Mouse (Mus musculus) heart, adult 9 months (tissue): Measurements from ENCODE around the gene Olfr1417.
"Not testable (repeated sequence)": the region's sequence is repeated elsewhere in the genome, so short reads cannot be mapped to it uniquely, and the experiment has no call there.

ENCODE experiments used
- DNase-seq, 2 experiments: peaks; one replicate each; pipeline ENCODE4 v3.0.0; 2022; ENCODE audit warnings: low spot score in 2 of 2

Olfr1417 gene

GRCm38 (mm10) chr19:11839119-11839518, at the start of gene Olfr1417:
Gene Olfr1417, minus strand, starts transcription at chr19:11839219.
- no peak for DNase-seq

DNA sequence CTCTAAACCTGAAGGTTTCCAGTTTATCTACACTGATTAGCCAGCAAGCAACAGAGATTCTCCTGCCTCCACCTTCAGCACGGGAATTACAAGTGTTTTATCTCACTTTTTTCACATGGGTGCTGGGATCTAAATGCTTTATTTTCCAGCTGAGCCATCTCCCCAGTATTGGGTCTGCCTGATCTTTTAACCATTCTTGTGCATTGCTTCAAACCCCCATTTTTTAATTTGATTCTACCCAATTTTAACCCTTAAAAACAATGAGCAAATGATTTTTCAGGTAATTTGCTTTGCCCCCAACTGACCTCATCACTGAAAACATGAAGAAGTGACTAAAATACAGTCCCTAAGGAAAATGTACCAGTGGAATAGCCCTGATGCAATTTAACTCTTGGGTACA, 47.2 kb upstream of the Olfr1417 start, which contains the start of gene Olfr1420:
Gene Olfr1420 (plus strand): TSS at position 301 of the 400 bp plus-strand sequence.
- no peak for DNase-seq

DNA sequence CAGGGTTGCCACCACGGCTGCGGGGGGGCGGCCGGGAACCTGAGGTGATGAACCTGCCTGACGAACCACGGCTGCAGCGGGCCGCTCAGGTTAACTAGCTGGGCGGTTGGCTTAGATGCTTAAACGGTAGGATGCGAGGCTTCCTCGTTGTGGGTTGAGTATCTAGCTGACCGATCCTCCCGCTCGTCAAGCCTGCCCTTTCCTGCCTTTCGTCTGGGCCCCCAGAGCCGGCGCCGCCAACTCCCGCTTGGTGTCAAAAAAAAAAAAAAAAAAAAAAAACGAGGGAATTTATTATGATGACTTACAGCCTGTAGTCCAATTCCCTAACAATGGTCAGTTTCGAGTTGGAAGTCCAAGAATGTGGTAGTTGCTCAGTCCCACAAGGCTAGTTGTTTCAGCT, 39.4 kb upstream of the Olfr1417 start:
- DNase-seq: not testable (repeated sequence)

DNA sequence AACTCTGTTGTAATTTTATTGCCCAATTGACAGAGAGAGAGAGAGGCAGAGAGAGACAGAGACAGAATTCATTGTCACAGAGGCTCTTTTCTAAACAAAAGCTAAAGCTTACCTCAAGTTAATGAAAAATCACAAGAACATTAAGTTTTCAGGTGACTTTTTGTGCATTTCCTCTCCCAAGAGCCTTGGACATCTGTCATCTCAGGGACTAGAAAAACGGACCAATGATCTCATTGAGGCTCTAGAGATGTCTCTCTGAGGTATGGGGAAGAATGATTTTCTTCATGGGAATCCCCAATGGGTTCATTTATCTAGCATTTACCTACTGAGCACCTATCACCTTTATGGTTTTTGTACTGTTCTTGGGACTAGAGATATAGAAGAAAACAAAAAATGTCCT, 36.0 kb upstream of the Olfr1417 start, which contains the start of gene Olfr1419:
Gene Olfr1419 (minus strand): TSS at position 101 of the 400 bp plus-strand sequence.
- DNase-seq: no peak

DNA sequence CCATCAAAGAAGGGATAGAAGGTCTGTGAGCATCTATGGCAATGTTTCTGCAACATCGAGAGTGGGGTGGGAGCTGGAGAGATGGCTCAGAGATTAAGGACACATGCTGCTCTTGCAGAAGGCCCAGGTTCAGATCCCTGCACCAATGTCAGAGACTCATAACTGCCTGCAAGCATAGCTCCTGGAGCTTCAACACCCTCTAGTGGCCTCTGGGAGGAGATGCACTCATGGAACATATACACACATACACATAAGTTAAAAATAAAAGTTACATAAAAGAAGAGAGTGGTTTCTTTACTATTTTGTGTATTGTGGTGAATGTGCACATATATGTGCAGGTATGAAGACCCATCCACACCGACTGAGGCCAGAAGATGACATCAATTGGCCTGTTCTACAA, 28.8 kb upstream of the Olfr1417 start:
- DNase-seq: no peak

DNA sequence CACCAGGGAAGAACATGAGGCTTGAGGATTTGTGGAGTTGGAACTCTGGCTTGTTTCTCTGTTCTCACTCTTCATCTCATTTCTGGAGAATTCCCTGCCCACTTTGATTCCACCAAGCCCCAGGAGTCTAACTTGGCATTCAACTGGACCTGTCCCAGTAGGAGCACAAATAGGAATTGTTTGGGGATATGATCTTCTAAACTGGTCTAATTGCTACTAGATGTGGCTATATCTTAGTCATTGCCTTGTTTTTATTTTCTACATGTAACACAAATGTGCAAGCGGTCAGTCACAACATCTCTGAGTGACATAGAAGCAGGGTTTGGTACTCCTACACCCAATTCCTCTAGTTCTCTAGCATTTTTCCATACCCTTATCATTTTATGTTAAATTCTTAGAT, 21.9 kb upstream of the Olfr1417 start, which contains the start of gene Olfr1418:
Gene Olfr1418 (minus strand): TSS at position 101 of the 400 bp plus-strand sequence.
- no peak for DNase-seq

DNA sequence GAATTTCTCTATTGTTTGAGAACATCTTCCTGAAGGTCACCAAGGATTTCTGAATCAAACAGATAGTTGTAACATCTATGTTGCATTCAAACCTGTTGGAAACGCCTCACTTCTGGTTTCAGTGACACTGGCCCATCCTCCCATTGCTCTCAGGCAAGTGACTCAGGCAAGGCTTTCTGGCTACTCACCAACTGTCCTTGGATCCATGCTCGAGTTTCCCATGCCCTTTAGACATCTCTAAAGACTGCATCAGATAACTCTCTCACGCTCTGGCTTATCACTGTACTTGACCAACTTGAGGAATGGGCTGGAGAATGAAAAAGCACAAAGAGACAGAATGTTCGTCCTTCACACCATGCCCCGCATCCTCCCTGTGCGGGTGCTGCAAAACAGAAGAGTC, 17.5 kb upstream of the Olfr1417 start:
- DNase-seq: no peak

DNA sequence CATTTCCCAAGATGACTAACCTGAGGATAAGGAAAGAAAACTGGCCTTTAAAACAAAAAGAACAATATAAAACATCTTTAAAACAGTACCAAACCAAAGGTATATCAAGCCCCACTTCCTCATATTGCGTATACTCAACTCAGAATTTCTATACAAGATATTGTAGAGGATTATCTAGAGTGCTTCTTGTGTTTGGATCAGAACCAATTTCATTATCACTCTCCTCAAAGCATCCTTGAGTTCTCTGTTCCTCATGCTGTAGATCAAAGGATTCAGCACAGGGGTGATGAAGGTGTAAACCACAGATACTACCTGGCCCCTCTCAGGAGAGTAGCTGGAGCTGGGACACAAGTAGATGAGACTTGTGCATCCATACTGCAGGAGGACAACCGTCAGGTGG, 15.8 kb upstream of the Olfr1417 start:
- DNase-seq: no peak

DNA sequence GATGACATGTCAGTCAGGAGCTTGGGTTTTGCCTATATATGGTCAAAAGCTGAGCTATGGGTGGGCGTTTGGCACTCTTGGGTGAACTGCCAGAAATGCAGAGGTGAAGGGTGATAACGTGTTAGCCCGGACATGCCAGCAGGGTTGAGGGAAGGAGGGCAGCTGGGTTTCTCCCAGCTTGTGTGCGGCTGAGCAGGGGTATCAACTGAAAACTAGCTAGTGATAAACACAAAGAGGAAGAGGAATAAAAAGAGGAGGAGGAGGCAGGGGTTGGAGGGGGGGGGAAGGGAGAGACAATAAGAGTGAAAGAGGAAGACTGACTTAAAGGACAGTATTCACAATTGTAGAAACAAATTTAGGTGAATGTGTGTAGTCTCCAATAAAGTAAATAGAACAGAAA, 13.6 kb upstream of the Olfr1417 start:
- no peak for DNase-seq

GRCm38 (mm10) chr19:11846333-11846732, 7.3 kb upstream of the Olfr1417 start:
- no peak for DNase-seq

GRCm38 (mm10) chr19:11823346-11824065, 15.5 kb downstream of the Olfr1417 start:
- DNase-seq: no peak

DNA sequence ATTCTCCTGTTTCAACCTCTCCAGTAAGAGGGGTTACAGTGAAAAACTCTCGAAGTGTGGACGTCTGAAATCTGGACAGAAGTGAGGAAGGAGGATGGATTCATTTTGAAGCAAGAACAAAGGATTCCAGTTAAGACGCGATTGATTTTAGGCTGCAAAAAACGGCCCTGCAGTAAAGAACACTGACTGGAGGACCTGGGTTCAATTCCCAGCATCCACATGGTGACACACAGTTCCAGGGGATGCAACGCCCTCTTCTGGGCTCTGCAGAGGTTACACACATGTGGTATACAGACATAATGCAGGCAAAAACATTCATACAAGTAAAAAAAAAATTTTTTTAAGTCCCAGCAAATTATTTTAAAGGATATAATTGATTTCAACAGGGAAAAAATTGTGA, 18.8 kb downstream of the Olfr1417 start:
- DNase-seq: no peak

DNA sequence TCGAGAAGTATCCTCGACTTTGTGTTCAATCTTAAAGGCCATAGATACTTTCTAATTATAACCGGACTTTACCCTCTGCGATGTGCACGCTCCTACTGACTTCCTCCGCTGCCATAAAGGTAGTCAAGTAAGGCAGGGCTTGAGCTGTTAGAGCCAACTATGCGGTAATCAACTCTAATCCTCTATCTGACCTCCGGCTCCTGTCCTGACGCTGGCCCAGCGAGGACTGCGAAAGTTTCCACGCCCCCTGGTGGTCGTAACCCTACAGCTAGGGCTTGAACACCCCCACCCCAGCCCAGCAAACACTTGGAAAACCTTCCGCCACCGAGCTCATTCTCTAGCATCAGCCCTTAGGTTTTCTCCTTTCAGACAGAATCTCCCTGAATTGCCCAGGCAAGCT, 19.2 kb downstream of the Olfr1417 start:
- peak; percentile 82 for DNase-seq

DNA sequence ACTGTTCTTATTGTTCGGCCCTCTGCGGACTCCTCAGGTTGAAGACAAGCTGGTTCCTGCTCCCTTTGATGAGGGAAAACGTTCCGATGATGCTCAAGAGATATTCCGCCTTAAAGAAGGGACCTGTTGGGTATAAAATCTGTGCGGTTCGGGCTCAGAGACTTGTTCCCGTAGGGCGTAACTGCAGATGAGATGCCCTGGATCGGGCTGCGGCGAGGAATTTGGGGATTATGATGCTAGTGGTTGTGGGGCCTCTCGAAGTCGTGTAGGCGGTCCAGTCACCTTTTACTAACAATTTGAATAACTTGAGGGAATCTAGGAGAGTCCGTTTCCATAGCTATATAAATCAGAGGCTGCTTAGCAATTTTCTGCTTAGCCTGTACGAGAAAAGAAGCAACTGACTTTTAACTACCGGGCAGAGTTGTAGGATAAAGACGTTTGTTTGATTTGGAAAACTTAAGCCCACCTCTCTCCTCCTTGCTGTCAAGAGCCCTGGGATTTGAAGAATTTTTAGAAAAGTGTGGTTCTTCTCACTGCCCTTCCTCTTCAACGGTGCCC, 19.8 kb downstream of the Olfr1417 start, which contains the start of gene Stx3:
Gene Stx3 (minus strand): TSS at position 261 of the 558 bp plus-strand sequence.
- no peak for DNase-seq

GRCm38 (mm10) chr19:11818199-11819142, 20.5 kb downstream of the Olfr1417 start:
- peak; percentile 51 to 57 for DNase-seq

GRCm38 (mm10) chr19:11817586-11817985, 21.4 kb downstream of the Olfr1417 start:
- no peak for DNase-seq

DNA sequence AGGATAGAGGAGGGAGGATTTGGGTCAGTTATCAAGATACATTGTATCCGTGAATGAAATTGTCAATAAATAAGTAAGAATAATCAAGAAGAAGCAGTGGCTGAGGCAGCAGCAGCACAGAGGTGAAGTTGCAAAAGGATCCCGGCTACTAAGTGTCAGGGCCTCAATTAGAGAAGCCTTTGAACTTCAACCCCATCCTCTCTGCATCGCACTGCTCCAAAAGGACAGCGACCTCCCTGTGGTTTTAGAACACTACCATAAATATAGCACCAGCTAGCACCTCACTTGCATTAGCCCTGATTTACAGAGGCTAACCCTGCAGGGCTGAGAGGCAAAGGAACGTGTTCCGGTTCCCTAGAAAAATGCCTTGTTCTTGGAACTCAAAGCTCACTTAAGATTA, 22.3 kb downstream of the Olfr1417 start:
- no peak for DNase-seq

GRCm38 (mm10) chr19:11814742-11815333, 24.2 kb downstream of the Olfr1417 start:
- no peak for DNase-seq

- peak; percentile 27 to 47 for DNase-seq
Observed at GRCm38 (mm10) chr19:11813649-11814048, 25.4 kb downstream of the Olfr1417 start.

DNA sequence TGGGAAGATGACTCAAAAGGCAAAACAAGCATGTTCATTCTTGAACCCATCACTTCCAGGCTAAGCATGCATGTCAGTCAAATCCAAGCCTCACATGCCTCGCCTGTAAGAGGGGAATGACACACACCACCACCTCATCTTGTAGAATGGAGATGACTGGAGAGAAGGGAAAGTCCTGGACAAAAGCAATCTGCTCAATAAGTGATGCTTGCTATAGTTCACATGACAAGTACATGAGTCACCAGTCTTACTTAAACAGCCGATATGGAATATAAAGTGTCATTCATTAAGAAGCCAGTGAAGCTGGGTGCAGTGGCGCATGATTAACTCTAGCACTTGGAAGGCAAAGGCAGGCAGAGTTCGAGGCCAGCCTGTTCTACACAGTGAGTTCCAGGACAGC, 25.9 kb downstream of the Olfr1417 start:
- no peak for DNase-seq

- no peak for DNase-seq
Observed at GRCm38 (mm10) chr19:11811688-11812365, 27.2 kb downstream of the Olfr1417 start.
